Mouse (Mus musculus) intestine, embryonic 14.5 days (tissue): ENCODE data around the gene Nudcd3. TPM values are rescaled to one million over a fixed set of nuclear protein-coding genes. Genes with fewer than 3 reads are reported as not detected.

ENCODE experiments used
- ATAC-seq: fragments of 200-750 bp; cut with Nextera tagmentation; replicated peaks from 2 replicates; pipeline ENCODE4 v1.8.0; 2017; ENCODE audit warnings: low read depth, moderate number of reproducible peaks, moderate TSS enrichment, moderate library complexity; ENCODE audit not compliant: low FRiP score, low TSS enrichment
- DNase-seq: peaks from one replicate; pipeline ENCODE4 v3.0.0-alpha.2; 2018; ENCODE audit warnings: low spot score
- H3K27ac ChIP-seq: fragments of 300-500 bp; sonication (generic); 2 replicates; pipeline ENCODE4 v1.5.1; 2014; ENCODE audit warnings: low read depth, mild to moderate bottlenecking, control low read depth
- H3K27me3 ChIP-seq: fragments of 300-500 bp; sonication (generic); replicated peaks from 2 replicates; pipeline ENCODE4 v1.6.1; 2014; ENCODE audit warnings: low read length, control low read depth; ENCODE audit not compliant: control insufficient read depth, insufficient read depth
- H3K36me3 ChIP-seq: fragments of 300-500 bp; sonication (generic); 2 replicates; pipeline ENCODE4 v1.6.1; 2014; ENCODE audit warnings: low read length, control low read depth; ENCODE audit not compliant: control insufficient read depth, insufficient read depth
- H3K4me1 ChIP-seq: fragments of 300-500 bp; sonication (generic); replicated peaks from 2 replicates; pipeline ENCODE4 v1.6.1; 2014; ENCODE audit warnings: low read length, control low read depth, mixed read lengths; ENCODE audit not compliant: control insufficient read depth, insufficient read depth
- H3K4me2 ChIP-seq: fragments of 300-500 bp; sonication (generic); 2 replicates; pipeline ENCODE4 v1.6.1; 2014; ENCODE audit warnings: low read length
- H3K4me3 ChIP-seq: fragments of 300-500 bp; sonication (generic); 2 replicates; pipeline ENCODE4 v1.5.1; 2014; ENCODE audit warnings: low read depth, low read length, control low read depth, mixed read lengths
- H3K9ac ChIP-seq: fragments of 300-500 bp; sonication (generic); 2 replicates; pipeline ENCODE4 v1.6.1; 2014; ENCODE audit warnings: mild to moderate bottlenecking, low read length
- H3K9me3 ChIP-seq: fragments of 300-500 bp; sonication (generic); 2 replicates; pipeline ENCODE4 v1.6.1; 2016; ENCODE audit warnings: low read length, control low read depth; ENCODE audit not compliant: control insufficient read depth
- WGBS: fragments of 180-500 bp; shearing (Covaris S2); extraction: QIAGEN DNeasy Blood & Tissue Kit; methylation state at CpG from one replicate; pipeline ENCODE4 v1.1.7; 2014; 5-methylcytosine and 5-hydroxymethylcytosine counted together
- polyA plus RNA-seq: library from polyadenylated mRNA; unstranded; fragments of >200 nt; fragmentation: Nextera tagmentation; extraction: Ambion mirVana; gene quantifications from 2 replicates; pipeline ENCODE4 v1.2.1, GENCODE M21; 2014

Nudcd3 gene
- polyA plus RNA-seq, 1 experiment from 2014 or later = 37.8 TPM

GRCm38 (mm10) chr11:6066176-6066575 is 134.0 kb downstream of the Nudcd3 start, which contains the start of gene Camk2b:
Camk2b (minus strand) TSS chr11:6066362.
- Histone ChIP-seq H3K36me3 (no peaks in the 10 kb centered on the region), H3K4me2 (peak within 1 kb of the TSS; percentile 91), H3K9me3 (no peaks in the 10 kb centered on the region), H3K9ac (peak within 1 kb of the TSS; percentile 20; the same call in 1 of the 2 replicates), H3K4me1 (peaks cover 5% of the 10 kb centered on the region; the same call in 1 of the 2 replicates), H3K27ac (no peak within 1 kb of the TSS), H3K27me3 (peaks cover 75% of the 10 kb centered on the region), H3K4me3 (peak within 1 kb of the TSS; percentile 52)
- 17% methylated on average over 6 of the region's 6 CpGs for WGBS
- no peak for DNase-seq
- ATAC-seq = no peak

- Histone ChIP-seq H3K4me1 (peaks cover 5% of the 10 kb centered on the region; the same call in 1 of the 2 replicates), H3K9ac (no peak overlapping the region; the same call in 1 of the 2 replicates), H3K4me3 (peak overlapping the region; percentile 52), H3K27me3 (peaks cover 75% of the 10 kb centered on the region), H3K27ac (no peak overlapping the region), H3K36me3 (no peaks in the 10 kb centered on the region), H3K9me3 (no peaks in the 10 kb centered on the region), H3K4me2 (peak overlapping the region; percentile 91)
- WGBS = under 1% methylated on average over 62 of the region's 95 CpGs
- peak; percentile 34; the same call in 1 of the 2 replicates for ATAC-seq
- peak; percentile 60 for DNase-seq
Observed at GRCm38 (mm10) chr11:6065551-6066121, 134.6 kb downstream of the Nudcd3 start.

- peak; percentile 70 for DNase-seq
- 0 out of 2 replicates have a peak, but pooled peaks have one; percentile 25 for ATAC-seq
- peaks cover 5% of the 10 kb centered on the region; the same call in 1 of the 2 replicates for H3K4me1 ChIP-seq
- no peaks in the 10 kb centered on the region for H3K9me3 ChIP-seq
- H3K4me2 ChIP-seq = peak overlapping the region; percentile 91
- H3K4me3 ChIP-seq = peak overlapping the region; percentile 52
- H3K9ac ChIP-seq = peak overlapping the region; percentile 20; the same call in 1 of the 2 replicates
- peaks cover 75% of the 10 kb centered on the region for H3K27me3 ChIP-seq
- H3K36me3 ChIP-seq = no peaks in the 10 kb centered on the region
- H3K27ac ChIP-seq = no peak overlapping the region
- WGBS = under 1% methylated on average over 34 of the region's 55 CpGs
Observed at GRCm38 (mm10) chr11:6065046-6065521, 135.1 kb downstream of the Nudcd3 start.

- H3K36me3 ChIP-seq = no peaks in the 10 kb centered on the region
Observed at GRCm38 (mm10) chr11:6064215-6065045, 135.8 kb downstream of the Nudcd3 start.

GRCm38 (mm10) chr11:6063501-6064214 is 136.6 kb downstream of the Nudcd3 start:
- Histone ChIP-seq H3K27ac (no peak overlapping the region), H3K9ac (no peak overlapping the region), H3K9me3 (no peaks in the 10 kb centered on the region), H3K4me3 (no peak overlapping the region), H3K27me3 (peaks cover 64% of the 10 kb centered on the region), H3K4me2 (no peak overlapping the region), H3K4me1 (peaks cover 5% of the 10 kb centered on the region; the same call in 1 of the 2 replicates), H3K36me3 (no peaks in the 10 kb centered on the region)
- 43% methylated on average over 17 of the region's 17 CpGs for WGBS
- no peak for DNase-seq
- no peak for ATAC-seq

More at GRCm38 (mm10) chr11:6064215-6065045, 135.8 kb downstream of the Nudcd3 start:
- WGBS = 4% methylated on average over 30 of the region's 30 CpGs
- Histone ChIP-seq H3K4me1 (peaks cover 5% of the 10 kb centered on the region; the same call in 1 of the 2 replicates), H3K9me3 (no peaks in the 10 kb centered on the region), H3K27me3 (peaks cover 72% of the 10 kb centered on the region), H3K9ac (no peak overlapping the region; the same call in 1 of the 2 replicates), H3K4me3 (peak overlapping the region; percentile 52), H3K4me2 (peak overlapping the region; percentile 91), H3K27ac (no peak overlapping the region)
- ATAC-seq (no peak), DNase-seq (no peak)

GRCm38 (mm10) chr11:6063065-6063464 is 137.2 kb downstream of the Nudcd3 start:
- 87% methylated on average over 7 of the region's 7 CpGs for WGBS
- ATAC-seq = no peak

GRCm38 (mm10) chr11:6062329-6062728 is 137.9 kb downstream of the Nudcd3 start:
- Histone ChIP-seq H3K9ac (no peak overlapping the region), H3K4me2 (no peak overlapping the region), H3K27ac (no peak overlapping the region), H3K4me3 (no peak overlapping the region), H3K4me1 (peaks cover 5% of the 10 kb centered on the region; the same call in 1 of the 2 replicates), H3K36me3 (no peaks in the 10 kb centered on the region), H3K9me3 (no peaks in the 10 kb centered on the region), H3K27me3 (peaks cover 51% of the 10 kb centered on the region)
- 88% methylated on average over 11 of the region's 11 CpGs for WGBS
- DNase-seq (no peak), ATAC-seq (no peak)

More at GRCm38 (mm10) chr11:6063065-6063464, 137.2 kb downstream of the Nudcd3 start:
- Histone ChIP-seq H3K9me3 (no peaks in the 10 kb centered on the region), H3K4me2 (no peak overlapping the region), H3K9ac (no peak overlapping the region), H3K4me1 (peaks cover 5% of the 10 kb centered on the region; the same call in 1 of the 2 replicates), H3K27me3 (peaks cover 58% of the 10 kb centered on the region), H3K27ac (no peak overlapping the region), H3K4me3 (no peak overlapping the region), H3K36me3 (no peaks in the 10 kb centered on the region)
- no peak for DNase-seq

- Histone ChIP-seq H3K4me3 (no peak overlapping the region), H3K9me3 (no peaks in the 10 kb centered on the region), H3K27me3 (peaks cover 47% of the 10 kb centered on the region), H3K4me2 (no peak overlapping the region), H3K27ac (no peak overlapping the region), H3K36me3 (no peaks in the 10 kb centered on the region), H3K4me1 (peaks cover 5% of the 10 kb centered on the region; the same call in 1 of the 2 replicates), H3K9ac (no peak overlapping the region)
- WGBS = 72% methylated on average over 5 of the region's 5 CpGs
- no peak for DNase-seq
- ATAC-seq = no peak
Observed at GRCm38 (mm10) chr11:6061891-6062290, 138.3 kb downstream of the Nudcd3 start.
